Mouse (Mus musculus) testis, postnatal 10 days (tissue): ENCODE measurements at regions not wholly inside any gene's neighbourhood (a gene's known extent, or its start where the extent isn't known, plus 50 kb on each side); places are given as distances from the start of the nearest gene placed in this dataset.
"Not testable (repeated sequence)": the region's sequence is repeated elsewhere in the genome, so short reads cannot be mapped to it uniquely, and the experiment has no call there.

ENCODE experiments used
- DNase-seq: peaks from one replicate; pipeline ENCODE4 v3.0.0; 2021; ENCODE audit warnings: low spot score

DNA sequence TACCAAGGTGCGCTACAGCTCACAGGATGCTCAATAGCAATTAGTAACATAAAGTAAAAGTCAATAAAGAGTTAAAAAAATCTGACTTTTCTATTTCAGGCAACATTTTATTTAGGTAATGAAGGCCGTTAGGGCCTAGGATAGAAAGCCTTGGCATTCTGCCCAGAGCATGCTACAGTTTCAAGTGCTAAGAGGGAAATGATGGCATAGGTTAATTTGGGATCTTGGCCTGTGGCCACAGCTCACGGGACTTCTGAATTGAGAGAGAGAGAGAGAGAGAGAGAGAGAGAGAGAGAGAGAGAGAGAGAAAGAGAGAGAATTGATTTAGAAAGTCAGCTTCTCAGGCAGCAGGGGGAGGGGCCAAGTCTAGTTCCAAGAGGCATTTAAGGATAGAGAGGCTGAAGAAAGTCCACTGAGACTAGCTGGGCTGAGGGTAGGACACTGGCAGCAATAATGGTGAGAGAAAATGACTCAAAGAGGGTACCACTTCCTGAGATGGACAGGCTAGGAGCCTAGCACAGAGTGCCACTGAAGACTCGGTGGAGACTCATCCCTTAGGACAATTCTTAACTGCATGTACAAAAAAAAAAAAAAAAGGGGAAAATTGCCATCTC is 52.6 kb upstream of the Klf14 start:
- DNase-seq: peak; percentile 77

DNA sequence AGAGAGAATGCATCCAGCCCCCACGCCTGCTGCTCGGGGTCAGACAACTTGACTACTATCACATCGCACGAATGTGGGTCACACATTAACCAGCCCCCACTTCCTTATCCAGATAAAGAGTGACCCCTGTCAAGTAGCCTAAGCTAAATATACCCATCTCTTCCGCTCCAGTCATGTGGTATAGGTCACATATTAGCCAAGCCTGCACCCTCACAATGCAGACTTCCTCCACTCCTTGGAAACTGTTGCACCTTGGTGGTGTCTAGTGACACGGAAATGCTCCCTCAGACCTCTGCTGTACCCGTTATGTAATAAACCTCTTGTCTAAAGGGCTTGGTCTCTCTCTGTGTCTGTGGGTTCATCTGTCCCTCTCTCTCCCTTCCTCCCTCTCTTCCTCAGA is 57.7 kb upstream of the Klf14 start:
- no peak for DNase-seq

DNA sequence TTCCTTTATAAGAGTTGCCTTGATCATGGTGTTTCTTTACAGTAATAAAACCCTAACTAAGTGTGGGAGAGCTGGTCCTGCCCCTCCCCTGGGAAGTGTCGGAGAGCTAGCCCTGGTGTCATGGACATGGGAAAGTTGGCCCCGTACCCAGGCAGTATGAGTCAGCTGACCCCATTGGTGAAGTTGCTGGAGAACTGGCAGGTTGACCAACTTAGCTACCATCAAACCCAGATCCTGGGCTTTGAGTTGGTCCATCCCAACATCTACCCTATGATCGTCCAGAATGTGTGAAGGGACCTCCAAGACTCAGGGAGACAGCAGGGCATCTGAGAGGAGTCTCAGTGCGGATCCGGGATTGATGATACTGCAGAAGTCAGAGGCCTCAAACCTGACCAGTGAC is 62.9 kb upstream of the Klf14 start:
- no peak for DNase-seq

DNA sequence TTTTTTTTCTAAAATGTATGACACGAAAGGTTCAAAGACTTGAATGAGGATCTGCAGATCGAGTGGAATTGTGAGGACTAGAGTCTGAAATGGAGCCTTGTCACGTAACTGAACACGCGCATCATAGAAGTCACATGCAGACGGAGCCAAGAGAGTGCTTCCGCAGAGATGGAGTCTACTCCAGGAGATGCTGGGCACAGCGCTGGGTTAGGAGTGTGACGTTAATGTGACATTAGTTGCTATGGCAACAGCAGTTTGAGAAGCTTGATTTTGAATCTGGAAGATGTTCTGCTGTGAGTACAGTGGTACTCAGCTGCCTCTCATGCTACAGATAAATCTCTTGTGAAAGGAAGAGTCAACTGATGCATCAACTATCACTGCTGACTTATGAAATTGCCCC is 70.9 kb upstream of the Klf14 start:
- DNase-seq: no peak

DNA sequence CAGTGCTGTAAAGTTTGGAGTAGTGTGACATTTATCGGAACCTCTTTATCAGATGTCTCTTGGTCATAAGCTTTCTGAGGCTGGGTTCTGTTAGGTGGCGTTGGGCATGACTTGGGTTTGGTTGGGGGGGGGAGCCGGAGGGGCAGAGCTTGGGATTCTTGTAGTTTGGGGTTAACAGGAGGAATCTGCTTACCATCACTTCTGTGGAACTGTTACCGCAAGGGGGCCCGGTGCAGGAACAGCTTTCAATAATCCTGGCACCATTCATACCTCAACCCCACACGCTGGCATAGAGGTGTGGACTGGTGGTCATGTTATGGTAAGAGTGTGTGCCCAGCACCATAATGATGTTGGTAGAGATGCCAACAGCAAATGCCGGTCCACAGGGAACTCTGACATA is 72.1 kb upstream of the Klf14 start:
- DNase-seq: no peak

DNA sequence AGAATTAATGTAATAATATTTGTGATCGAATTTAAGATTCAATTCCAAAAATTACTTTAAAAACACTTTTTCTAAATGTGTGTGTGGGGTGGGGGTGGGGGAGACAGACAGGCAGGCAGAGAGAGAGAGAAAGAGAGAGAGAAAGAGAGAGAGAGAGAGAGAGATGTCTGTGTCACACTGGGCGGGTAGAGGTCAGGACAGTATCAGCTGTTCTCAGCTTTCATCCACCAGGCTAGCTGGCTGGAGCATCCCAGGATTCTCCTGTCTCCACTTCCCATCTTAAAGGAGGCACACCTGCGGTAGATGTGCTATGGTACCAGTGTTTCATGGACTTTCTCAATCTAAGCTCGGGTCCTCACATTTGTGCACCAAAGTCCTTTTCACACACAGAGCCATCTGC is 73.3 kb upstream of the Klf14 start:
- DNase-seq: no peak

DNA sequence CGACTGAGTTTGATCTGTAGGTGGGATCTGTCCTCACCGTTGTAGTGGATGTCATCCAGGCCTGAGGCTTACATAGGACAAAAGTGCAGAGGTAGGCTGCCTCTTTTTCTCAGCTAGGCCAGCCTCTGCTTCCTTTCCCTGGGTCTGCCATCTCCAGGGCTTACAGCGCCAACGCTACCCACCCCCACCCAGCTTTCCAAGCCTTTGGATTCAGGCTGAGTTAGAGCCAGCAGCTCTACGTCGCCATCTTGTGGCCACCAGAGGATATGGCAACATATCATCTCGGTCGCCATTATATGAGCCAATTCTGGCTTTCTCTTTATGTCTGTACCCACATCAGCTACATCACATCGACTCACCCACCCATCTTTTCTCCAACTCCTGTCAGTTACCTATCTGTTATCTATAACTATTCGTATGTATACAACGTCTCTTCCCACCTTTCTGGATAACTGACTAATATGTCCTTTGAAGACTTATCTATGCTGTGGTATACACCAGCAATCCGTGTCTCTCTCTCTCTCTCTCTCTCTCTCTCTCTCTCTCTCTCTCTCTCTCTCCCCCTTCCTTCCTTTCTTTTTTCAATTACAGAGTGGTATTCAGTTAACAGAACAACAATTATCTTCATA is 74.2 kb upstream of the Klf14 start:
- peak; percentile 59 for DNase-seq

DNA sequence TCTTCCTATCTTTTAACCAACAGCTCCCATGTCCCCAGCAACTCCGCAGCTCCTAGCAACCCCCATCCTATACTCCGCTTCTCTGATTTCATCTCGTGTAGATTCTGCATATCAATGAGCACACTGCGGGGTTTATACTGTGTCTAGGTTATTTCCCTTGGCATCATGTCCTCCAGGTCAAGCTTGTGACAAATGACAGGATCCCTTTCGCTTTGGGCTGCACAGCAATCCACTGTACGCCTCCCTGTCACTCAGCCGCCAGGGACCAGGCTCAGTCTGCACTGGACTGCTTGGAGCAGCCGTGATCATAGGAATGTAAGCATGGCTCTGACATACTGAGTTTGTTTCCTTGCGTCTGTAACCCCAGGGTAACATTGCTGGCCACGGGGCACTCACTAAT is 75.9 kb upstream of the Klf14 start:
- no peak for DNase-seq

DNA sequence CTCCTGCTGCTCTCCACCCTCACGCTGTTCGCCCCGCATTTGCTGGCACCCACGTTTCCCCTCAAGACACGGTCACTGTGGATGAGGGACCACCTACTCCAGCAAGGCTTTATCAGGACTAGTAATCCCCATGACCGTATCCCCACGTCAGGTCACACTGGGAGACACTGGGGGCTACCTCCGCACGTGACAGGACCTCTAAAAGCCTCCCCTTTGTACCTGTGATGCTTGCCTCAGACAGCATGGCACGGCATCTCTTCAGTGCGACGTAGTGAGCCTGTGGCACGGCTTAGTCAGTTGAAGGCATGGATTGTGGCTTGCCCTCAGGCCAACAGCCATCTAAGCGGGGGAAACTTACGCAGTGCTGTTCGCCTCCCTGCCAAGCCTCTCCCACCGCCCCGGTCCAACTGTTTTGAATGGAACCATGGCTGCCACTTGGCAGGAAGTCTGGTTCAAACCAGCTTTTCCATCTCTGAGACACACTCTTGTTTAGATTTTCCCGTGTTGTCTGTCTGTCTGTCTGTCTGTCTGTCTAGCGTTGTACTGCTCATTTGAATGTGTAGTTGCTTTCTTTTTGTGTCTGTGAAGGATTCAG is 79.0 kb upstream of the Klf14 start:
- no peak for DNase-seq

DNA sequence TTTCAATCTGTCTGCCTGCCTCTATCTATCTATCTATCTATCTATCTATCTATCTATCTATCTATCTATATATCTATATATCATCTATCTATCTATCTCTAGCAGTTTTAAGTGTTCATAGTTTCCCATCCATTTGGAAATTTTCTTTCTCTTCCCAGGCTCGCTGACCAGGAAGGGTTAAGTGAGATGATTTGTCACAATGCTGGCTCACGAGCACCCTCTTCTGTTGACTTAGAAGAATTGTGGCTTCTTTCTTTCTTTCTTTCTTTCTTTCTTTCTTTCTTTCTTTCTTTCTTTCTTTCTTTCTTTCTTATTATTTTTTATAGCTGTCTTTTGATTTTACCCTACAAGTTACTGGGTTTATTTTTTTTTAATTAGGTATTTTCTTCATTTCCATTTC is 79.6 kb upstream of the Klf14 start:
- DNase-seq: not testable (repeated sequence)

DNA sequence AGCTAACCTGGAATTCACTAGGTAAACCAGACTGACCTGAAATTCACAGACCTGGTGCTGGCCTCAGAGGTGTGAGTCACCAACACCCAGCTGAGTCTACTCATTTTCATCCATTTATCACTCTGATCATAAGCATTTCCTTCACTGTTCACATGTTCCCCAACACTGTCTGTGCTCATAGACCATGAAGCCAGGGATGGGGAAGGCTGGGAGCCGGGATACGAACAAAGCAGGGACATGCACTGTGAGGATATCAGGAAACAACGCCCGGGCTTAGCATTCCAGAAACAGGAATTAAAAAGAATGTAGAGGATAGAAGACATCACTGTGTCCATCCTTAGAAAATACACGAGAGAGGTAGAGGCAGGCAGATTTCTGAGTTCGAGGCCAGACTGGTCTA is 80.6 kb upstream of the Klf14 start:
- no peak for DNase-seq

DNA sequence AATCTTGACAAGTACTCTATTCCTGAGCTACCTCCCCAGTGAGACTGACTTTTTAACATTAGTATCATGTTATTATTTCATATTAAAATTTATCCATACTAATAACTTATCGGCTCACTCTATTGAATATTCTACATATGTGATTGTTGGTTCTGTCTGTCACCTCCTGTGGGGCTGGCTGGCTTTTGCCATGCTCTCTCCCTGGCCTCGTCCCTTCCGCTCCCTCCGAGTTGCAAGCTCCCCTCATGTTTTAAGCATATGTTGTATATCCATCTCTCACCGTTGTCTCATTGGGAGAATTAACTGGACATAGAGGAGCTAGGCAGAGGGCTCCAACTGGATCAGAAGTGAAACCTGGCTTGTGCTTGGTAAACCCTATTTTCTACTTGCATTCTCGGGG is 81.9 kb upstream of the Klf14 start:
- no peak for DNase-seq

DNA sequence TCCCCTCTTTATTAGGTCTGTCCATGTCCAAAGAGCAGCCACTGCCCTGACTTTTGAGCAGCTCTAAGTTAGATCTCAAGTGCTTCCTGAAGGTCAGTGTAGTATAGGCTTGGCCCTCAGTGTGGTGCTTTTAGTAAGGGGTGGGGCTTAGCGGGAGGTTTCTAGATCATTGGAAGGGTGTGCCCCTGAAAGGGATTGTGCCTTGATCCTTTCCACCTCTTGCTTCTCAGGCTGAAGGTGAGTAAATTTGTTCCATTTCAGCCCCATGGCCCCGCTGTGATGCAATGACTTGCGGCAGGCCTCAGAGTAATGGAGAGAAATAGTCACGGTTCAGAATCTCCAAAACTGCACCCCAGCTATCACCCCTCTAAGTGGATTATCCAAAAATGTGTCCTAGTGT is 84.5 kb upstream of the Klf14 start:
- DNase-seq: no peak

DNA sequence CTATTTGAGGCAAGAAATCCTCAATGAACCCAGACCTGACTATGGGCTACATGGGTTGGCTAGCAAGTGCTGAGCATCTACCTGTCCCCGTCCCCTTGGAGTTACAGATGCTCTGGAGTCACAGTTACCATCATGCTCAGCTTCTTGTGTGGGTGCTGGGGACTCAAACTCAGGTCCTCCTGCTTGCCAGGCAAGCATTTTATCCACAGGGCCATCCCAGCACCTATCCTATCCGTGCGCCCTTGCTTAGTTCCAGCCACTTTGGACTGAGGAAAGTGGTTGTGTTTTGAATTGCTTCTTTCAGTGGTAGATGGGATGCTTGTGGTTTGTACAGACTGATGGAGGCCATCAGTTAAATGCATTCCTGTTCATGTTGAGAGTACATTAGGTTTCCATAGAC is 85.0 kb upstream of the Klf14 start:
- no peak for DNase-seq

DNA sequence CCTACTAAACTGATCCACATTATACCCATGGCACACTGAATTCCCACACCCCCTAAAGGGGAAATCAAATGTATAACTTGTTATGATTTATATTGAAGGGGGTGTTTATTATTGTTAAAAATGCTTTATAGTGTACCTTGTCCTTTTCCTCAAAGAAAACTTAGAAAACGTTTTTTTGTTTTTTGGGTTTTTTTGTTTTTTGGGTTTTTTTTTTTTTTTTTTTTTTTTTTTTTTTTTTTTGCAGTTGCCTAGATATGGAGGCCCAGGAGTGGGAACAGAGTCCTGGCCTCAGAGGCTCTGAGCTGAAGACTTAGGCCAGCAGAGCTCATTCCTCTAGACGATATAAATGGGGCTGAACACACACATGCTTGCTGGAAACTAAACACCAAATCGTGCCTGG is 87.3 kb upstream of the Klf14 start:
- DNase-seq: no peak

DNA sequence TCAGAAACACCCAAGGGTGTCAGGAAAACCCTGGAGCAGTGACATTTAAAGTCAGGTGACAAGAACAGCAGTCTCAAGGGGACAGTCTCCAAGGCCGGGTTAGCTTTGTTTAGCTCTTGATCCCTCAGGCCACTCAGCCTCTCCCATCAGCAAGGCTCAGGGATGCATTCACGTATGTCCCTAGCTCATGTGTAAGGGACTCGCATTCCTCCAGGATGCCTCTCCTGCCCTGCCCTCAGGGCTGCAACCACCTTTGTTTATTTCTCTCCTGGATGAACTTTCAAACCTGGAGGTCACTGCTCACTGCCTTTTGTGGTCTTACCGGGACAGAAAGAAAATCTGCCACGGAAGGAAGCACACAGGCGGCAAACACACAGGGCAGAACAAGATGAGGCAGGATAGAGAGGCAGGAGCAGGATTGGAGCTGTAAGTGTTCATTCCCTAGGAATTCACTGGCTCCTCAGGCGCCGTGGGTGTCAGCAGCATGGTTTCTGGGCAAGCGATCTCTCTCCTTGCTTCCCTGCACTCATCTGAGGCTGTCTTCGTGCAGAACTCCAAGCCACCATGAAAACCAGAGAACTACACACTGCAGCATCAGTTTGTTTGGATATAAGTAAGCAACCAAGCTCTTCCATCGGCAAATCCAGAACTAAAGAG is 90.2 kb upstream of the Klf14 start:
- DNase-seq: no peak

DNA sequence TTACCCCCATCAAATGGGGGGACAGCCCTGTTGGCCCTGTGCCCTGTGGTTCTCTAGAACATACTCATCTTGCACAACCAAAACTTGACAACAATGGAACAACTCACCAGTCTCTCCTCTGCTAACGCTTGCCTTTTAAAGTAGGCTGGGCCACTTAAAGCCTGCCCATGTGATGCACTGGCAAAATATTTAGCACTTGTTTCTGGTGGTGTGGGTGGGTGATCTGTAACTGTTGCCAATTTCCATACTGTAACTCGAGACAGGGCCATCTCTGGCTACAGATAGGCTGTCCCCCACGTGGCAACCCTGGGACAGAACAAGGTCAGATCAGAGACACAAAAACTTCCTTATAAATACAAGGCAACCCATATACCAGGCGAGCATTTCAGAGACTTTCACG is 92.0 kb upstream of the Klf14 start:
- no peak for DNase-seq

DNA sequence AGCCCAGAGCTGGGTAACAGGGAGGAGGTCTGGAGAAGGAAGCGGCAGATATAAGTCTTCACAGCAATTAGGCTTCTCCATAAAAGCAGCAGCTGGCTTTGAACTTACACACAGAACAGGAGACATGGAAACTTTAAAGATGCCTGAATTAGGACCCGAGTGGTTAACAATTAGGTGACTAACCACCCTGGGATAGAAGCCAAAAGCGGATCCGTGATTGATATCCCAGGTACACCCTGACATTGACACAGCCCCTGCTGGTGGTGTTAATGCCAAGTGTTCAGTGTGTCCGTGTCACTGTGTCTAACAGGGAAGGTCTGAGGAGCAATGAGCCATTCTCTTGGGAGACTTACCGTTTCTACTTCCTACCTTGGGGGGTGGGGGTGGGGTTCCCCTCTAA is 92.9 kb upstream of the Klf14 start:
- no peak for DNase-seq

DNA sequence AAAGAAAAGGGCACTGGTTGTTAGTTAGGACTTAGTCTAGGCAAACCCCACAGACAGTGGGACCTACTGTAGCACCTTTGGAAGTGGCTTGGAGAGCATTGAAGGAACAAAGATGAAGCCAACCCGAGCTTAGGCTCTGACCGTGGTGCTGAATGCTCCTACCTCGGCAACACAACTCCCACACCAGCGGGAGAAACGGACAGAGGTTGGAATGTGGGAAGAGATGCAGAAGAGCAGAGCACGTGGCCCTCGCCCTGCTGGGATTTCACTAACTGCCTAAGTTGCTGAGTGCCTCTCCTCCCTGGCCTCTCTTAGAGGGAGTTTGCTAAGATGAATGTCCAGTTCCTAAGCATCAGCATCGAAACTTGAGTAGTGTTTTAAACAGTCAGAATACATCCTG is 94.1 kb upstream of the Klf14 start:
- DNase-seq: peak; percentile 54

DNA sequence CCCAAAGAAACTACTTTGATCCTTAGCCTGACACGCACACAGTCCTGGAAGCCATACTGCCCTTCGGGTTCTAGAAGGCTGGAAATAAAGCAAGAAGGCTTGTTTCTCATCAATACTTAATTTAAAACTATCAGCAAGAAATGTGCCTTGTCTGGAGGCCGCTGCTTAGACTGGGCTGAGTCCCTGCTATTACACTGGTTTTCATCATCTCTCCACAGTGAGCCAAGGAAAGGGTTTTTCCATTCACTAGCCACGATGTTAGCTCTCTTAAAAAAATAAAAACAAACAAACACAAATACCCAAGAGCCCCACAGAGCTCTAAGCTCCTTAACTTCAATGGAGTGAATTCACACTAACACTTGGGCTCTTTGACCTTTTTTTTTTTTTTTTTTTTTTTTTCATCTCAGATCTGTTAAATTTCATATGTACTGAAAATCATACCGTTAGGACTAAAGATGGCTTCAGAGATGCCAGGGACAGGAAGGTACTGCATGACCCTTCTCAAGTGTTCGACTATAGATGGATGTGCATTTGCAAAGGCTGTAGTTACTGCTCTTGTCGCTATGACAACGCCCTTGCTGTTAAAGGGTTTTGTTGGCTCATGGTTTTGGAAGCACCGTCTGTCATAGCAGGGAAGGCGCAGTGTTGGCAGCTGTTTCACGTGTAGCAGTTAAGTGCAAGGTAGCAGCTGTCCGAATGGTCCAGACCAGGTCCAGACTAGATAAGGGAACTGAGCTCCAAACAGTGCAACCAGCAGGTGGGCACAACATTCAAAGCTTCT is 98.1 kb upstream of the Klf14 start:
- no peak for DNase-seq

DNA sequence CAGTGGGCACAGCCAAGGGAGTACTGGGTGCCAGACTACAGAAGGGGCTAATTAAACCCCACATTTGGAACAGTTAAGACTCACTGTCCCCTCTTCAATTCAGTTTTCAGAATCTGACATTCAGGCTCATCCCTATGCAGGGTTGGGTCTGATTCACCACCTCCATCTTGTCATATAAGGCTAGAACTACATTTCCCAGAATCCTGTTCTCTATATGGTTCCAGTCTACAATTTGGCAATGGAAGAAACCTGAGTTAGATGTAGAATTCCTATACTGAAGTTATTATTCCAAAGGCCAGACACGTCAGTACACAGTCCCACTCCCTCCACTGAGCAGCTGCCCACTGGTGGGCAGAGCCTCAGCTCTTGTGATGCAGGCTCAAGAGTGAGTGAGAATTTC is 99.4 kb upstream of the Klf14 start:
- no peak for DNase-seq

DNA sequence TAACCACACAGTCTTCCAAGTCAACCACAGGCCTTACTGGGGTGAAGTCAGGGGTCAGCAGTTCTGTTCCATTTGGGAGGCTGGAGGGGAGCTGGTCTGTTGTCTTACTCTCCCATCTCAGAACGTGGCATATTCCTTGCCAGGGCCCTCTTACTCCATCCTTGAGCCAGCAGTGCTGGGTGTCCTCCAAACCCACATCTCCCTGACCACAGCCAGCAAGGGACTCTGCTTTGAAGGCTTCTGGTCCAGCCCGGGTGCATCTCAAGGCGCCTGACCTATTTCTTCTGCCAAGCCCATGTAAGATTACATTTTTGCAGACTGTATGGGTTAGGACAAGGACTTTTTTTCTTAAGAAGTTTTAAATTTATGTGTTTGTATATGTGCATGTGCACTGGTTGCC is 100.1 kb upstream of the Klf14 start:
- no peak for DNase-seq

DNA sequence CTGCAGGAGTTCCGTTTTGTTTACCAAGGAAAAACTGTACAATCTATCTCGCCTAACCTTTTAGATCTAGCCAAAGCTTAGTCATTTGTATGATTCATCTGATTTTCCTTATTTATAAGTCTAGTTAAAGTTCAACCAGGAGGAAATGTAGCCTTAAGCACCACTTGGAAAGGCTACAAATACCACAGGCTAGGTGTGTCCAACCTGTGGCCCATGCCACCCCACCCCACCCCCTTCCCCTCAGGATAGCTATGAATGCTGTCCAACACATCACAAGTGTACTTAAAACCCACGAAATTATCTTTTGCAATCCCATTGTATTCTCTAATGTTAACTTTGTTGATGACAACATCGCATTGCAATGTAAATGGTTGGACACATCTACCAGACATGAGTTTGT is 102.9 kb upstream of the Klf14 start:
- DNase-seq: no peak
